In the genomic region with DNA sequence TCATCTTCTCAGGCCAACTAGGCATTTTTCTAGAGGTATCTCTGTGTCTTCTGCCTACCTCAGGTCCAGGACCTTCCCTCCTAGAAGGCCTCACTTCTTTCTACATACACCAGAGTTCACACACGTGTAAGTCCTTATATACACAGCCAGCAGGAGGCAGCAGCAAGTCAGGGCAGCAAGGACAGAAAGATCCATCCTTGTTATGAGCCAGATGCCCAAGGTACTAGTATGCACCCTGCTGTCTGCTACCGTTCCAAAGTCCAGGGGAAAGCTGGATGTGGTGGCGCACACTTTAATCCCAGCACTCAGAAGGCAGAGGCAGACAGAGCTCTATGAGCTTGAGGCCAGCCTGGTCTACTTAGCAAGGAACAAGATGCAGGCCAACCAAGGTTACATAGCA, we compare ENCODE assay signal across 13 mouse cellular contexts. TPM values are rescaled to one million over a fixed set of nuclear protein-coding genes. Genes with fewer than 3 reads are reported as not detected.
A peak's percentile ranks its signal among the peaks of the same experiment; 100 is the strongest.
DNase-seq lines count a peak whose midpoint lies in the region; ATAC-seq and TF ChIP-seq lines count a peak whose summit lies in the region.
"Had no signal": no experiment of that assay in that cellular context is flagged by ENCODE, and none has a peak within 500 bp of the region (broad histone marks: within the 10 kb centered on the region; RNA-seq: fewer than 3 reads in every experiment).

No protein-coding gene starts in this region.

- H3K9me3 ChIP-seq in kidney, embryonic 14.5 days (ENCODE audit: control insufficient read depth, low read length): no peaks in the 10 kb centered on the region
- no peaks in the 10 kb centered on the region for H3K9me3 ChIP-seq in ES-Bruce4 (replicated peaks; ENCODE audit: control insufficient read depth, insufficient read depth, low read length, poor library complexity, severe bottlenecking)
- no peaks in the 10 kb centered on the region for H3K9me3 ChIP-seq in hindbrain, embryonic 14.5 days (ENCODE audit: control insufficient read depth, low read length)
- H3K9me3 ChIP-seq: embryonic facial prominence, embryonic 13.5 days; heart, embryonic 12.5 days; limb, embryonic 12.5 days had no signal

- no peak for ATAC-seq in kidney, embryonic 14.5 days (ENCODE audit: low FRiP score, low TSS enrichment)
- ATAC-seq in frontal cortex, adult (ENCODE audit: low TSS enrichment): no peak
- ATAC-seq in megakaryocyte, adult 5-6 weeks (ENCODE audit: poor library complexity, severe bottlenecking): no peak
- no peak for ATAC-seq in hindbrain, embryonic 14.5 days (ENCODE audit: low FRiP score)

- no peaks in the 10 kb centered on the region for H3K36me3 ChIP-seq in kidney, embryonic 14.5 days (ENCODE audit: control insufficient read depth, insufficient read depth, low read length)
- H3K36me3 ChIP-seq in ES-Bruce4 (ENCODE audit: control insufficient read depth, insufficient read depth, low read length, poor library complexity, severe bottlenecking): no peaks in the 10 kb centered on the region
- H3K36me3 ChIP-seq in hindbrain, embryonic 14.5 days (replicated peaks; ENCODE audit: control insufficient read depth, insufficient read depth): no peaks in the 10 kb centered on the region
- H3K36me3 ChIP-seq: embryonic facial prominence, embryonic 13.5 days; heart, embryonic 12.5 days; limb, embryonic 12.5 days had no signal

- TF ChIP-seq CTCF in ES-Bruce4 (IDR thresholded peaks at IDR 0.05; ENCODE audit: low read depth, low read length): peak; percentile 62

- H3K27me3 ChIP-seq in kidney, embryonic 14.5 days (ENCODE audit: control insufficient read depth, insufficient read depth, low read length): no peaks in the 10 kb centered on the region
- H3K27me3 ChIP-seq in ES-Bruce4 (ENCODE audit: control insufficient read depth, insufficient read depth, low read length, poor library complexity, severe bottlenecking): no peaks in the 10 kb centered on the region
- H3K27me3 ChIP-seq in hindbrain, embryonic 14.5 days (ENCODE audit: control insufficient read depth, insufficient read depth, low read length): no peaks in the 10 kb centered on the region
- H3K27me3 ChIP-seq: embryonic facial prominence, embryonic 13.5 days; heart, embryonic 12.5 days; limb, embryonic 12.5 days had no signal

- no peak overlapping the region for H3K4me3 ChIP-seq in kidney, embryonic 14.5 days (ENCODE audit: low read length)
- H3K4me3 ChIP-seq in ES-Bruce4 (ENCODE audit: low read depth, low read length): no peak overlapping the region
- no peak overlapping the region for H3K4me3 ChIP-seq in hindbrain, embryonic 14.5 days (replicated peaks; ENCODE audit: low read length)
- H3K4me3 ChIP-seq: embryonic facial prominence, embryonic 13.5 days; heart, embryonic 12.5 days; limb, embryonic 12.5 days had no signal

- peak; percentile 51 for DNase-seq in kidney, adult 9 months
- DNase-seq in induced T-regulatory cell, adult 2 months (ENCODE audit: low read depth): peak; percentile 28
- peak; percentile 22 to 57 for DNase-seq in spleen, adult 18-20 months
- no peak for DNase-seq in hindbrain, embryonic 14.5 days (ENCODE audit: low spot score)
- DNase-seq: cerebellum, adult 11 months; midbrain, embryonic 14.5 days had no signal

- no peak overlapping the region for H3K9ac ChIP-seq in kidney, embryonic 14.5 days (ENCODE audit: low read depth, low read length)
- H3K9ac ChIP-seq in ES-Bruce4 (ENCODE audit: low read depth, poor library complexity, severe bottlenecking): no peak overlapping the region
- no peak overlapping the region for H3K9ac ChIP-seq in hindbrain, embryonic 14.5 days
- H3K9ac ChIP-seq: embryonic facial prominence, embryonic 13.5 days; heart, embryonic 12.5 days; limb, embryonic 12.5 days had no signal

- WGBS in kidney, embryonic 14.5 days: 84% methylated on average over 3 of the region's 3 CpGs
- 85% methylated on average over 3 of the region's 3 CpGs for WGBS in hindbrain, embryonic 14.5 days

- TF ChIP-seq EP300 in ES-Bruce4 (IDR thresholded peaks at IDR 0.05; ENCODE audit: insufficient read depth, low read depth, low read length): no peak

- TF ChIP-seq POLR2A in ES-Bruce4 (IDR thresholded peaks at IDR 0.05; ENCODE audit: insufficient read depth, low read length): no peak

- peaks cover 14% of the 10 kb centered on the region; the same call in 1 of the 2 replicates for H3K4me1 ChIP-seq in kidney, embryonic 14.5 days (ENCODE audit: control insufficient read depth, insufficient read depth, low read length)
- peaks cover 4% of the 10 kb centered on the region for H3K4me1 ChIP-seq in ES-Bruce4 (ENCODE audit: control insufficient read depth, insufficient read depth, low read length)
- H3K4me1 ChIP-seq in hindbrain, embryonic 14.5 days (replicated peaks; ENCODE audit: control insufficient read depth, insufficient read depth, low read length): peaks cover 6% of the 10 kb centered on the region

- H3K4me2 ChIP-seq in kidney, embryonic 14.5 days (replicated peaks; ENCODE audit: low read depth, low read length): no peak overlapping the region
- H3K4me2 ChIP-seq in hindbrain, embryonic 14.5 days (replicated peaks): no peak overlapping the region
- H3K4me2 ChIP-seq: embryonic facial prominence, embryonic 13.5 days; heart, embryonic 12.5 days; limb, embryonic 12.5 days had no signal

- no peak overlapping the region for H3K27ac ChIP-seq in kidney, embryonic 14.5 days (ENCODE audit: low read depth, low read length)
- H3K27ac ChIP-seq in ES-Bruce4 (ENCODE audit: insufficient read depth, low read length): no peak overlapping the region
- no peak overlapping the region for H3K27ac ChIP-seq in hindbrain, embryonic 14.5 days
- H3K27ac ChIP-seq: embryonic facial prominence, embryonic 13.5 days; limb, embryonic 12.5 days had no signal

RNA-seq across cellular contexts. Expression of a gene that starts 26.2 kb away (rescaled TPM):
- polyA plus RNA-seq in kidney, embryonic 14.5 days (2014; fragmentation: Nextera tagmentation; extraction: Ambion mirVana): 64.9 and 78.0 TPM in 2 replicates
- polyA plus RNA-seq in ES-Bruce4 (2011; ENCODE audit: insufficient read depth, insufficient read length, low read depth, missing spikeins): 16.5 and 18.0 TPM in 2 replicates
- 41.6 and 47.2 TPM in 2 replicates for total RNA-seq in megakaryocyte, adult 5-6 weeks (2015)
- total RNA-seq in megakaryocyte, adult 5-6 weeks (2017): 30.3 and 34.1 TPM in 2 replicates
- polyA plus RNA-seq in hindbrain, embryonic 14.5 days (2014; fragmentation: Nextera tagmentation; extraction: Ambion mirVana): 78.6 and 79.8 TPM in 2 replicates

RNA-seq across cellular contexts. Expression of a gene that starts 42.8 kb away (rescaled TPM):
- polyA plus RNA-seq in kidney, embryonic 14.5 days (2014; fragmentation: Nextera tagmentation; extraction: Ambion mirVana): 13.3 and 20.2 TPM in 2 replicates
- 105 and 112 TPM in 2 replicates for polyA plus RNA-seq in ES-Bruce4 (2011; ENCODE audit: insufficient read depth, insufficient read length, low read depth, missing spikeins)
- total RNA-seq in megakaryocyte, adult 5-6 weeks (2015): 1.3 and 2.5 TPM in 2 replicates
- 2.8 and 3.6 TPM in 2 replicates for total RNA-seq in megakaryocyte, adult 5-6 weeks (2017)
- polyA plus RNA-seq in hindbrain, embryonic 14.5 days (2014; fragmentation: Nextera tagmentation; extraction: Ambion mirVana): 4.2 and 4.3 TPM in 2 replicates
